In the genomic region with DNA sequence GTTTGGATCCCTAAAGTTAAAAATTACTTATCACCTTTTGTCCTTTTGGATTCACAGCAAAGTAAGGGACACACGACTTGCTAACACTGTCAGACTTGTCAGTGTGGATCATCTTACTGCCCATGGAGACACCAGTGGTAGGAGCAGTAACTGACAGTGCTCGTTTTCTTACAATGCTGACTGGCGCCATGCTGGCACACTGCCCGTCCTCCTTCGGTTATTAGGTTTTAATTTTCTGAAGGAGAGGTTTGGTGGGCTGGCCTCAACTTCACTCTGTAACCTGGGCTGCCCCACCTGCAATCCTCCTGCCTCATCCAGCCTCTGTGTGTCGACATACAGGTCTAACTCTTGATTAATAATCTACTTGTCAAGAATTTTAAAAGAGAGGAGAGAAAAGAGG, we compare ENCODE assay signal across 28 mouse cellular contexts. TPM values are rescaled to one million over a fixed set of nuclear protein-coding genes. Genes with fewer than 3 reads are reported as not detected.
DNase-seq lines count a peak whose midpoint lies in the region; ATAC-seq and TF ChIP-seq lines count a peak whose summit lies in the region.
"Had no signal": no experiment of that assay in that cellular context is flagged by ENCODE, and none has a peak within 500 bp of the region (broad histone marks: within the 10 kb centered on the region; RNA-seq: fewer than 3 reads in every experiment).

No protein-coding gene starts in this region.

- H3K4me1 ChIP-seq in kidney, embryonic 16.5 days (ENCODE audit: insufficient read depth, low read length), result peaks cover 22% of the 10 kb centered on the region
- peaks cover 9% of the 10 kb centered on the region for H3K4me1 ChIP-seq in kidney, adult 2 months (ENCODE audit: control insufficient read depth, insufficient read depth, low read length)
- H3K4me1 ChIP-seq: forebrain, embryonic 12.5 days had no signal

- peaks cover 6% of the 10 kb centered on the region; the same call in 1 of the 2 replicates for H3K36me3 ChIP-seq in kidney, embryonic 16.5 days (ENCODE audit: insufficient read depth, low read length)
- H3K36me3 ChIP-seq in kidney, adult 2 months (ENCODE audit: control insufficient read depth, insufficient read depth, low read length), result no peaks in the 10 kb centered on the region
- H3K36me3 ChIP-seq: forebrain, embryonic 12.5 days had no signal

- TF ChIP-seq CTCF in kidney, adult 2 months (conservative IDR thresholded peaks at IDR 0.05; ENCODE audit: insufficient read depth, insufficient read length, low read depth, low read length), result no peak

- no peaks in the 10 kb centered on the region for H3K9me3 ChIP-seq in kidney, embryonic 16.5 days (ENCODE audit: low read length)
- H3K9me3 ChIP-seq: embryonic facial prominence, embryonic 13.5 days; embryonic facial prominence, embryonic 15.5 days; forebrain, embryonic 10.5 days; forebrain, embryonic 12.5 days; G1E had no signal

- no peak for DNase-seq in kidney, adult 2 months
- DNase-seq in kidney, postnatal 14 days, result peak; percentile 40
- DNase-seq in kidney, adult 9 months, result no peak
- DNase-seq in kidney, postnatal 36 days, result peak; percentile 30 to 61
- DNase-seq in kidney, adult 18-20 months, result no peak
- DNase-seq: adrenal gland, adult 8-10 months; adrenal gland, postnatal 25 days; B cell, adult 2 months; cerebellum, adult 11 months; cerebellum, adult 18-20 months; cerebellum, adult 8-10 months; cerebellum, adult 9-11 months; cerebellum, postnatal 14 days; cerebellum, postnatal 36 days; embryo, embryonic 11 days had no signal

- 63% methylated on average over 6 of the region's 6 CpGs for WGBS in kidney, embryonic 16.5 days
- WGBS in kidney, adult 2 months, result 42% methylated on average over 6 of the region's 6 CpGs

- no peak overlapping the region for H3K4me3 ChIP-seq in kidney, embryonic 16.5 days (ENCODE audit: low read length)
- H3K4me3 ChIP-seq in kidney, adult 2 months (ENCODE audit: insufficient read depth, low read depth, low read length), result no peak overlapping the region
- H3K4me3 ChIP-seq: embryonic facial prominence, embryonic 13.5 days; embryonic facial prominence, embryonic 15.5 days; erythroblast, embryonic 14.5 days; forebrain, embryonic 10.5 days; forebrain, embryonic 12.5 days had no signal

- no peak for TF ChIP-seq POLR2A in kidney, adult 2 months (IDR thresholded peaks at IDR 0.05; ENCODE audit: low read depth, low read length)

- no peaks in the 10 kb centered on the region for H3K27me3 ChIP-seq in kidney, embryonic 16.5 days (ENCODE audit: insufficient read depth, low read length)
- no peaks in the 10 kb centered on the region for H3K27me3 ChIP-seq in kidney, adult 2 months (replicated peaks; ENCODE audit: control insufficient read depth, insufficient read depth, low read length)
- H3K27me3 ChIP-seq: CH12.LX; embryonic facial prominence, embryonic 13.5 days; embryonic facial prominence, embryonic 15.5 days; forebrain, embryonic 12.5 days; Patski had no signal

- no peak for ATAC-seq in kidney, embryonic 16.5 days (ENCODE audit: low FRiP score, low TSS enrichment)
- ATAC-seq: activated CD4-positive, CD25-positive, alpha-beta regulatory T cell, adult 4 months; CD4-positive, CD25-positive, alpha-beta regulatory T cell, adult 4 months; forebrain, embryonic 14.5 days; forebrain, embryonic 16.5 days; Patski had no signal

- H3K4me2 ChIP-seq in kidney, embryonic 16.5 days (replicated peaks; ENCODE audit: low read depth, low read length), result no peak overlapping the region
- H3K4me2 ChIP-seq: embryonic facial prominence, embryonic 13.5 days; embryonic facial prominence, embryonic 15.5 days; forebrain, embryonic 12.5 days had no signal

- no peak overlapping the region for H3K9ac ChIP-seq in kidney, embryonic 16.5 days (replicated peaks; ENCODE audit: low read length)
- H3K9ac ChIP-seq: embryonic facial prominence, embryonic 13.5 days; embryonic facial prominence, embryonic 15.5 days; forebrain, embryonic 12.5 days had no signal

- peak overlapping the region; percentile 22 for H3K27ac ChIP-seq in kidney, embryonic 16.5 days (ENCODE audit: low read length)
- no peak overlapping the region for H3K27ac ChIP-seq in kidney, adult 2 months (ENCODE audit: insufficient read depth, low read depth, low read length)
- H3K27ac ChIP-seq: embryonic facial prominence, embryonic 13.5 days; embryonic facial prominence, embryonic 15.5 days; forebrain, embryonic 10.5 days; forebrain, embryonic 12.5 days had no signal

RNA-seq across cellular contexts. Expression of a gene that starts 31.7 kb away (rescaled TPM):
- polyA plus RNA-seq in kidney, embryonic 16.5 days (2015; fragmentation: Nextera tagmentation; extraction: Ambion mirVana), result 64.1 and 68.0 TPM in 2 replicates
- polyA plus RNA-seq in kidney, adult 2 months (2012; rRNA removed), result 72.7 and 88.6 TPM in 2 replicates

Comparison
In these comparisons a context has a peak if more than half of its experiments do, and no peak if none do; other contexts are left out.
1. DNase-seq: peak in kidney, postnatal 14 days (single experiment) and kidney, postnatal 36 days (2 of 2); none in kidney, adult 2 months (single experiment), kidney, adult 9 months (single experiment) and kidney, adult 18-20 months (single experiment).